22 mouse cellular contexts compared by ENCODE assay signal in the genomic region with DNA sequence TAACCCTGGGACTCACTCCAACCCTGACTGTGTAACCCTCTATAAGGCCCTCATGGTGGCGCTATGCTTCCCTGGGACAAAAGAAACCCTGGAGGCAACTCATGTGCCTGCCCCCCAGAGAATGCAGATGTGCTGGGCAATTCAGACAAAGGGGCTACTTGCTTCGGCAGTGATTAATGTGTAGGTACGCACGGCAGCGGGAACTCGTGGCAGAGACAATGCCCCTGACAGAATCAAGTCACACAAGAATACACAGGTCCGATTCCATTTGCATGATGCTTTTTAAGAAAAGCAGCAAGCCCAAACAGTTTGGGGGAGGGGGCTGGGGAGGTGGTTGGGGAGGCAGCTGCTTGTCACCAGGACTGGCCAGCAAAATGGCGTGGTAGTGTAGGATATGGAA.
DNase-seq lines count a peak whose midpoint lies in the region; ATAC-seq and TF ChIP-seq lines count a peak whose summit lies in the region.
"Had no signal": no experiment of that assay in that cellular context is flagged by ENCODE, and none has a peak within 500 bp of the region (broad histone marks: within the 10 kb centered on the region; RNA-seq: fewer than 3 reads in every experiment).

No protein-coding gene starts in this region.

- no peak overlapping the region for H3K9ac ChIP-seq in liver, adult 2 months (ENCODE audit: low read depth, low read length)
- no peak overlapping the region for H3K9ac ChIP-seq in liver, embryonic 12.5 days
- H3K9ac ChIP-seq in MEL (ENCODE audit: control insufficient read depth, low read depth, low read length, poor library complexity, severe bottlenecking) = no peak overlapping the region
- H3K9ac ChIP-seq: embryonic facial prominence, embryonic 12.5 days; forebrain, embryonic 13.5 days; kidney, embryonic 15.5 days; limb, embryonic 15.5 days; liver, postnatal 0 days had no signal

- TF ChIP-seq EP300 in MEL (IDR thresholded peaks at IDR 0.05; ENCODE audit: low read depth in 1 of 2, low read length in 2 of 2) = no peak

- 80% methylated on average over 8 of the region's 8 CpGs for WGBS in liver, adult 2 months
- WGBS in liver, embryonic 12.5 days (ENCODE audit: insufficient replicate concordance) = 75% methylated on average over 8 of the region's 8 CpGs

- H3K36me3 ChIP-seq in liver, adult 2 months (ENCODE audit: control insufficient read depth, insufficient read depth, low read length) = no peaks in the 10 kb centered on the region
- H3K36me3 ChIP-seq in liver, embryonic 12.5 days = no peaks in the 10 kb centered on the region
- no peaks in the 10 kb centered on the region for H3K36me3 ChIP-seq in MEL (ENCODE audit: control insufficient read depth in 1 of 2, insufficient read depth in 2 of 2, low read length in 2 of 2)
- H3K36me3 ChIP-seq: embryonic facial prominence, embryonic 12.5 days; kidney, embryonic 15.5 days; limb, embryonic 15.5 days had no signal

- H3K4me1 ChIP-seq in liver, adult 2 months (ENCODE audit: control insufficient read depth, insufficient read depth, low read length) = no peaks in the 10 kb centered on the region
- H3K4me1 ChIP-seq in liver, embryonic 12.5 days = no peaks in the 10 kb centered on the region
- 0 out of 4 replicates have a peak, but pooled peaks cover 0 to 3% of the 10 kb centered on the region in 2 experiments for H3K4me1 ChIP-seq in MEL (ENCODE audit: control insufficient read depth in 1 of 2, insufficient read depth in 2 of 2, low read length in 2 of 2)
- H3K4me1 ChIP-seq: kidney, embryonic 15.5 days; limb, embryonic 15.5 days; megakaryocyte, embryonic 14.5 days had no signal

- peak; percentile 11 for TF ChIP-seq RAD21 in MEL (IDR thresholded peaks at IDR 0.05; ENCODE audit: low read depth, low read length)

- no peaks in the 10 kb centered on the region for H3K9me3 ChIP-seq in liver, embryonic 12.5 days (replicated peaks)
- no peaks in the 10 kb centered on the region for H3K9me3 ChIP-seq in MEL (replicated peaks; ENCODE audit: insufficient read depth, low read length)
- H3K9me3 ChIP-seq: embryonic facial prominence, embryonic 12.5 days; forebrain, embryonic 13.5 days; kidney, embryonic 15.5 days; limb, embryonic 15.5 days had no signal

- no peak overlapping the region for H3K4me2 ChIP-seq in liver, embryonic 12.5 days
- H3K4me2 ChIP-seq: embryonic facial prominence, embryonic 12.5 days; forebrain, embryonic 13.5 days; kidney, embryonic 15.5 days; limb, embryonic 15.5 days had no signal

- H3K27ac ChIP-seq in liver, adult 2 months (replicated peaks; ENCODE audit: insufficient read depth, low read depth, low read length) = no peak overlapping the region
- no peak overlapping the region for H3K27ac ChIP-seq in liver, embryonic 12.5 days
- no peak overlapping the region for H3K27ac ChIP-seq in MEL (ENCODE audit: control insufficient read depth, low read depth, low read length)
- H3K27ac ChIP-seq: embryonic facial prominence, embryonic 12.5 days; forebrain, embryonic 13.5 days; heart, adult 2 months; kidney, embryonic 15.5 days; limb, embryonic 15.5 days had no signal

- no peak for ATAC-seq in liver, embryonic 12.5 days
- ATAC-seq: forebrain, embryonic 13.5 days; intestine, postnatal 0 days; liver, postnatal 0 days had no signal

- H3K79me2 ChIP-seq in liver, adult 2 months (ENCODE audit: control insufficient read depth, insufficient read depth, low read length) = no peaks in the 10 kb centered on the region
- H3K79me2 ChIP-seq in MEL (ENCODE audit: control insufficient read depth, insufficient read depth, low read length, poor library complexity) = no peaks in the 10 kb centered on the region

- intact Hi-C loops in heart, postnatal 25 days (cut with DNase I) = no loop called here

- DNase-seq in heart, adult 11 months = peak; percentile 83
- DNase-seq in heart, postnatal 25 days (ENCODE audit: low spot score) = no peak
- no peak for DNase-seq in liver, adult 2 months (ENCODE audit: extremely low read depth, low read depth, low spot score)
- no peak for DNase-seq in MEL (ENCODE audit: low read depth, low spot score)
- peak; percentile 15 for DNase-seq in retina, embryonic 14.5 days (ENCODE audit: low spot score)
- no peak for DNase-seq in thymus, postnatal 10 days (ENCODE audit: low spot score in 2 of 2)
- DNase-seq: adrenal gland, postnatal 25 days; B cell, adult 2 months; heart, adult 2 months; heart, postnatal 4 days; liver, postnatal 0 days; lung, postnatal 14 days; right cerebral cortex, adult 18-20 months; thymus, postnatal 4 days had no signal

- TF ChIP-seq POLR2A in liver, adult 2 months (IDR thresholded peaks at IDR 0.05; ENCODE audit: extremely low read depth, insufficient read depth, low read length) = no peak
- no peak for TF ChIP-seq POLR2A in MEL (IDR thresholded peaks at IDR 0.05; ENCODE audit: control insufficient read depth in 1 of 2, insufficient read depth in 1 of 2, low read depth in 1 of 2, low read length in 2 of 2, poor library complexity in 1 of 2)

- no peaks in the 10 kb centered on the region for H3K27me3 ChIP-seq in liver, adult 2 months (ENCODE audit: control insufficient read depth, insufficient read depth, low read length)
- H3K27me3 ChIP-seq in liver, embryonic 12.5 days (replicated peaks) = no peaks in the 10 kb centered on the region
- no peaks in the 10 kb centered on the region for H3K27me3 ChIP-seq in MEL (ENCODE audit: control insufficient read depth in 1 of 2, insufficient read depth in 2 of 2, low read length in 2 of 2)
- H3K27me3 ChIP-seq: forebrain, embryonic 13.5 days had no signal

- 0 out of 2 replicates have a peak, but pooled peaks have one; percentile 3 for TF ChIP-seq CTCF in liver, adult 2 months (IDR thresholded peaks at IDR 0.05; ENCODE audit: low read depth, low read length)
- no peak; a peak in 2 of 6 replicates for TF ChIP-seq CTCF in MEL (IDR thresholded peaks at IDR 0.05 in 2 of 3, conservative IDR thresholded peaks at IDR 0.05 in 1 of 3; ENCODE audit: control insufficient read depth in 1 of 3, insufficient read depth in 1 of 3, low read depth in 2 of 3, low read length in 3 of 3, poor library complexity in 1 of 3, severe bottlenecking in 1 of 3)

- H3K4me3 ChIP-seq in liver, adult 2 months (ENCODE audit: insufficient read depth, low read depth, low read length) = no peak overlapping the region
- no peak overlapping the region for H3K4me3 ChIP-seq in liver, embryonic 12.5 days
- H3K4me3 ChIP-seq in MEL (ENCODE audit: control insufficient read depth in 1 of 2, insufficient read depth in 1 of 2, low read depth in 2 of 2, low read length in 2 of 2) = no peak overlapping the region
- H3K4me3 ChIP-seq: embryonic facial prominence, embryonic 12.5 days; erythroblast, embryonic 14.5 days; forebrain, embryonic 13.5 days; heart, adult 2 months; kidney, embryonic 15.5 days; limb, embryonic 15.5 days; megakaryocyte, embryonic 14.5 days had no signal

TF ChIP-seq in MEL, 35 proteins besides CTCF, POLR2A, EP300 and RAD21:
- TF ChIP-seq SMC3 (IDR thresholded peaks at IDR 0.05; ENCODE audit: low read depth, low read length) (peak; percentile 30; the same call in 1 of the 2 replicates), ZNF384 (IDR thresholded peaks at IDR 0.05; ENCODE audit: low read depth, low read length) (no peak)

Comparison
In these comparisons a context has a peak if more than half of its experiments do, and no peak if none do; other contexts are left out.
1. DNase-seq: peak in heart, adult 11 months (single experiment) and retina, embryonic 14.5 days (single experiment); none in heart, postnatal 25 days (single experiment), liver, adult 2 months (single experiment), MEL (single experiment) and thymus, postnatal 10 days (0 of 2).